8 mouse cellular contexts compared by ENCODE assay signal in the genomic region with DNA sequence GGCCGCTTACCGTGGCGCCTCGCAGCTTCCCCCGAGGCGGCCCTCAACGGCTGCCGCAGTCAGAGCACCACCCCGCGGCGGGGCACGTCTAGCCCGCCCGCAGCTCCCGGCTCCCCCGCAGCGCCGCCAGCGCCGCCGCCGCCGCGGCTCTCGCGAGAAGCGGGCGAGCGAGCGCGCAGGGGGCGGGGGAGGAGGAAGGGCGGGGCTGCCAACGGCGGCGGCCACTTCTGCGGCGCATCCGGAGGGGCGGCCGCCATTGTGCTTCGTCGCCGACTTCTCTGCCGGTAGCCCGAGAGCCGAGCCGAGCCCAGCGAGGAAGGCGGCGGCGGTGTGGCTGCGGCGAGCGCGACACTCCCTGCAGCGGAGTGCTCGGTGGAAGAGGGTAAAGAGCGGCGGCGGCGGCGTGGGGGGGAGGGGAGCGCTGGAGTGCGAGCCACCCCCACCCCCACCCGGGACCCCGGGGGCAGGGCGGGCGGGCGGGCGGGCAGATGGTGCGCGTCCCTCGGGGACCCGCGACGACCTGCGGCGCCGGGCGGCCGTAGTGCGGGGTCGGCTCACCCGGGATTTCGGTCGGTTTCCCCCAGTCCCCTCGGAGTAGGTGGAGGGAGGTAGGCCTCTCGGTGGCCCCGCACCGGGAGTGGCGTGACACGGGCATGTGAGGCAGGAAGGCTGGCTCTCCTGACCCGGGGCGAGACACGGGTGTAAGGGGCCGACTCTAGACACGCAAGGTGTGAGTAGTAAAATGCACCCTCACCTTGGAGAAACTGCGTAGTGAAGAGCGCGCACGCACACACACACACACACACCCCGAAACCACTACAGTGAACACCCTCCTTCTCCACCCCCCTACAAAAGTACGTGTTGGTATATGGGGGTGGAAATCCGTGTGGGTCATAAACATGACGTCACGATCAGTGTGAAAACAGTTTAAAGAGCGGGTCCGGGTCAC. TPM values are rescaled to one million over a fixed set of nuclear protein-coding genes. Genes with fewer than 3 reads are reported as not detected.
DNase-seq lines count a peak whose midpoint lies in the region; ATAC-seq and TF ChIP-seq lines count a peak whose summit lies in the region.

A gene (minus strand): TSS at position 137 of the 949 bp plus-strand sequence.
A gene (plus strand): TSS at position 185 of the 949 bp plus-strand sequence.

- peaks cover 26% of the 10 kb centered on the region for H3K4me1 ChIP-seq in heart, embryonic 10.5 days
- peaks cover 34% of the 10 kb centered on the region for H3K4me1 ChIP-seq in kidney, embryonic 15.5 days
- H3K4me1 ChIP-seq in limb, embryonic 15.5 days: peaks cover 21% of the 10 kb centered on the region
- H3K4me1 ChIP-seq in midbrain, postnatal 0 days (ENCODE audit: insufficient read depth, low read length): peaks cover 12% of the 10 kb centered on the region

- ATAC-seq in erythroblast, adult 5-6 weeks (replicated peaks; ENCODE audit: low FRiP score, poor library complexity, severe bottlenecking): peak; percentile 81
- ATAC-seq in kidney, embryonic 15.5 days (replicated peaks; ENCODE audit: low FRiP score): peak; percentile 93
- peak; percentile 85 for ATAC-seq in limb, embryonic 15.5 days (ENCODE audit: insufficient number of reproducible peaks, low FRiP score, low TSS enrichment, low read depth)
- peak; percentile 94 for ATAC-seq in midbrain, postnatal 0 days (ENCODE audit: low FRiP score)

- 0 out of 2 replicates have a peak, but pooled peaks have one; percentile 33 for TF ChIP-seq CTCF in brain, embryonic 14.5 days (IDR thresholded peaks at IDR 0.05; ENCODE audit: borderline replicate concordance, extremely low read depth, insufficient read depth, insufficient read length)
- TF ChIP-seq CTCF in midbrain, postnatal 0 days (IDR thresholded peaks at IDR 0.05): peak; percentile 31

- peak within 1 kb of the TSS; percentile 100 for H3K27ac ChIP-seq in heart, embryonic 10.5 days
- peak within 1 kb of the TSS; percentile 91 for H3K27ac ChIP-seq in kidney, embryonic 15.5 days
- peak within 1 kb of the TSS; percentile 94 for H3K27ac ChIP-seq in limb, embryonic 15.5 days
- H3K27ac ChIP-seq in midbrain, postnatal 0 days (ENCODE audit: low read depth, low read length): peak within 1 kb of the TSS; percentile 91

- peak; percentile 92 to 95 for DNase-seq in B cell, adult 2 months
- DNase-seq in brain, embryonic 14.5 days (ENCODE audit: low read depth): peak; percentile 94
- DNase-seq in heart, embryonic 10.5 days (ENCODE audit: low spot score): peak; percentile 87
- DNase-seq in midbrain, postnatal 0 days (ENCODE audit: low spot score): peak; percentile 86
- DNase-seq in spleen, postnatal 10 days (ENCODE audit: low spot score in 2 of 2): peak; percentile 85 to 92

- peak; percentile 88 for TF ChIP-seq POLR2A in brain, embryonic 14.5 days (IDR thresholded peaks at IDR 0.05; ENCODE audit: borderline replicate concordance, extremely low read depth, insufficient read depth, insufficient read length, poor library complexity, severe bottlenecking)

- H3K9me3 ChIP-seq in heart, embryonic 10.5 days: no peaks in the 10 kb centered on the region
- H3K9me3 ChIP-seq in kidney, embryonic 15.5 days (replicated peaks): no peaks in the 10 kb centered on the region
- H3K9me3 ChIP-seq in limb, embryonic 15.5 days: no peaks in the 10 kb centered on the region
- H3K9me3 ChIP-seq in midbrain, postnatal 0 days (ENCODE audit: low read length): no peaks in the 10 kb centered on the region

- WGBS in heart, embryonic 10.5 days: 4% methylated on average over 92 of the region's 109 CpGs
- WGBS in kidney, embryonic 15.5 days: under 1% methylated on average over 78 of the region's 109 CpGs
- under 1% methylated on average over 80 of the region's 109 CpGs for WGBS in limb, embryonic 15.5 days
- 0% methylated on average over 54 of the region's 109 CpGs for WGBS in midbrain, postnatal 0 days

- H3K4me2 ChIP-seq in kidney, embryonic 15.5 days: peak within 1 kb of the TSS; percentile 70
- peak within 1 kb of the TSS; percentile 51 for H3K4me2 ChIP-seq in limb, embryonic 15.5 days
- peak within 1 kb of the TSS; percentile 69 for H3K4me2 ChIP-seq in midbrain, postnatal 0 days (ENCODE audit: low read depth, low read length, poor library complexity, severe bottlenecking)

- peak within 1 kb of the TSS; percentile 93 for H3K9ac ChIP-seq in kidney, embryonic 15.5 days
- peak within 1 kb of the TSS; percentile 89 for H3K9ac ChIP-seq in limb, embryonic 15.5 days
- peak within 1 kb of the TSS; percentile 94 for H3K9ac ChIP-seq in midbrain, postnatal 0 days (replicated peaks; ENCODE audit: low read length, poor library complexity, severe bottlenecking)

- H3K27me3 ChIP-seq in heart, embryonic 10.5 days (ENCODE audit: insufficient read depth, poor library complexity, severe bottlenecking): no peaks in the 10 kb centered on the region
- no peaks in the 10 kb centered on the region for H3K27me3 ChIP-seq in kidney, embryonic 15.5 days
- H3K27me3 ChIP-seq in limb, embryonic 15.5 days: no peaks in the 10 kb centered on the region
- H3K27me3 ChIP-seq in midbrain, postnatal 0 days (ENCODE audit: insufficient read depth, low read length): no peaks in the 10 kb centered on the region

- H3K36me3 ChIP-seq in heart, embryonic 10.5 days: peaks cover 32% of the 10 kb centered on the region
- peaks cover 33% of the 10 kb centered on the region for H3K36me3 ChIP-seq in kidney, embryonic 15.5 days
- H3K36me3 ChIP-seq in limb, embryonic 15.5 days: peaks cover 11% of the 10 kb centered on the region
- H3K36me3 ChIP-seq in midbrain, postnatal 0 days (ENCODE audit: insufficient read depth, low read length): no peaks in the 10 kb centered on the region

- peak within 1 kb of the TSS; percentile 99 for H3K4me3 ChIP-seq in heart, embryonic 10.5 days
- peak within 1 kb of the TSS; percentile 92 for H3K4me3 ChIP-seq in kidney, embryonic 15.5 days (replicated peaks)
- H3K4me3 ChIP-seq in limb, embryonic 15.5 days: peak within 1 kb of the TSS; percentile 84
- H3K4me3 ChIP-seq in midbrain, postnatal 0 days (ENCODE audit: low read depth, low read length): peak within 1 kb of the TSS; percentile 85

RNA-seq across cellular contexts. Expression of the first gene that starts in this region (rescaled TPM):
- polyA plus RNA-seq in brain, embryonic 14.5 days (2012; rRNA removed): 45.8 and 73.4 TPM in 2 replicates
- total RNA-seq in erythroblast, adult 5-6 weeks (2015; ENCODE audit: low replicate concordance): 59.8 and 90.3 TPM in 2 replicates
- total RNA-seq in erythroblast, adult 5-6 weeks (2017; ENCODE audit: low replicate concordance): 116 and 119 TPM in 2 replicates
- polyA plus RNA-seq in heart, embryonic 10.5 days (2016; fragmentation: Nextera tagmentation; extraction: Ambion mirVana): 49.1 and 55.1 TPM in 2 replicates
- 55.3 and 59.1 TPM in 2 replicates for polyA plus RNA-seq in kidney, embryonic 15.5 days (2015; fragmentation: Nextera tagmentation; extraction: Ambion mirVana)
- polyA plus RNA-seq in limb, embryonic 15.5 days (2015; fragmentation: Nextera tagmentation; extraction: Ambion mirVana): 47.0 and 52.8 TPM in 2 replicates
- total RNA-seq in midbrain, postnatal 0 days (2014; rRNA removed): 89.3 and 99.9 TPM in 2 replicates
- 59.0 and 72.3 TPM in 2 replicates for polyA plus RNA-seq in midbrain, postnatal 0 days (2015; fragmentation: Nextera tagmentation; extraction: Ambion mirVana)

RNA-seq across cellular contexts. Expression of the second gene that starts in this region (rescaled TPM):
- polyA plus RNA-seq in brain, embryonic 14.5 days (2012; rRNA removed): 69.1 and 71.5 TPM in 2 replicates
- total RNA-seq in erythroblast, adult 5-6 weeks (2015; ENCODE audit: low replicate concordance): 45.1 and 60.7 TPM in 2 replicates
- 44.2 and 91.0 TPM in 2 replicates for total RNA-seq in erythroblast, adult 5-6 weeks (2017; ENCODE audit: low replicate concordance)
- polyA plus RNA-seq in heart, embryonic 10.5 days (2016; fragmentation: Nextera tagmentation; extraction: Ambion mirVana): 63.8 and 68.4 TPM in 2 replicates
- polyA plus RNA-seq in kidney, embryonic 15.5 days (2015; fragmentation: Nextera tagmentation; extraction: Ambion mirVana): 71.5 and 72.6 TPM in 2 replicates
- polyA plus RNA-seq in limb, embryonic 15.5 days (2015; fragmentation: Nextera tagmentation; extraction: Ambion mirVana): 72.1 and 76.3 TPM in 2 replicates
- total RNA-seq in midbrain, postnatal 0 days (2014; rRNA removed): 67.1 and 103 TPM in 2 replicates
- polyA plus RNA-seq in midbrain, postnatal 0 days (2015; fragmentation: Nextera tagmentation; extraction: Ambion mirVana): 72.1 and 76.2 TPM in 2 replicates

Comparison
In these comparisons a context has a peak if more than half of its experiments do, and no peak if none do; other contexts are left out.
1. Peak in every context shown above with its lines: DNase-seq, ATAC-seq, H3K4me3 ChIP-seq and H3K27ac ChIP-seq.